Mouse (Mus musculus) kidney, embryonic 16.5 days (tissue): Measurements from ENCODE around the gene Gzf1. TPM values are rescaled to one million over a fixed set of nuclear protein-coding genes. Genes with fewer than 3 reads are reported as not detected.

Experiments
- ATAC-seq: fragments of 200-750 bp; cut with Nextera tagmentation; 2 replicates; pipeline ENCODE4 v1.8.0; 2017; ENCODE audit warnings: moderate TSS enrichment; ENCODE audit not compliant: low FRiP score, low TSS enrichment
- H3K27ac ChIP-seq: fragments of 300-500 bp; sonication (generic); 2 replicates; pipeline ENCODE4 v1.5.1; 2014; ENCODE audit warnings: low read length
- H3K27me3 ChIP-seq: fragments of 300-500 bp; sonication (generic); 2 replicates; pipeline ENCODE4 v1.6.1; 2014; ENCODE audit warnings: low read length, control low read depth, mixed read lengths; ENCODE audit not compliant: insufficient read depth
- H3K36me3 ChIP-seq: fragments of 300-500 bp; sonication (generic); 2 replicates; pipeline ENCODE4 v1.6.1; 2014; ENCODE audit warnings: low read length, control low read depth, mixed read lengths; ENCODE audit not compliant: insufficient read depth
- H3K4me1 ChIP-seq: fragments of 300-500 bp; sonication (generic); 2 replicates; pipeline ENCODE4 v1.6.1; 2014; ENCODE audit warnings: low read length, control low read depth, mixed read lengths; ENCODE audit not compliant: insufficient read depth
- H3K4me2 ChIP-seq: fragments of 300-500 bp; sonication (generic); replicated peaks from 2 replicates; pipeline ENCODE4 v1.6.1; 2014; ENCODE audit warnings: low read depth, low read length
- H3K4me3 ChIP-seq: fragments of 300-500 bp; sonication (generic); 2 replicates; pipeline ENCODE4 v1.5.1; 2014; ENCODE audit warnings: mild to moderate bottlenecking, low read length
- H3K9ac ChIP-seq: fragments of 300-500 bp; sonication (generic); replicated peaks from 2 replicates; pipeline ENCODE4 v1.6.1; 2014; ENCODE audit warnings: low read length
- H3K9me3 ChIP-seq: fragments of 300-500 bp; sonication (generic); 2 replicates; pipeline ENCODE4 v1.6.1; 2016; ENCODE audit warnings: low read length, control low read depth
- WGBS: fragments of 180-500 bp; shearing (Covaris S2); extraction: QIAGEN DNeasy Blood & Tissue Kit; methylation state at CpG from one replicate; pipeline ENCODE4 v1.1.7; 2014; 5-methylcytosine and 5-hydroxymethylcytosine counted together
- polyA plus RNA-seq: library from polyadenylated mRNA; unstranded; fragments of >200 nt; fragmentation: Nextera tagmentation; extraction: Ambion mirVana; gene quantifications from 2 replicates; pipeline ENCODE4 v1.2.1, GENCODE M21; 2015

The Gzf1 gene
- polyA plus RNA-seq, 1 experiment from 2014 or later, result 25.2 TPM

DNA sequence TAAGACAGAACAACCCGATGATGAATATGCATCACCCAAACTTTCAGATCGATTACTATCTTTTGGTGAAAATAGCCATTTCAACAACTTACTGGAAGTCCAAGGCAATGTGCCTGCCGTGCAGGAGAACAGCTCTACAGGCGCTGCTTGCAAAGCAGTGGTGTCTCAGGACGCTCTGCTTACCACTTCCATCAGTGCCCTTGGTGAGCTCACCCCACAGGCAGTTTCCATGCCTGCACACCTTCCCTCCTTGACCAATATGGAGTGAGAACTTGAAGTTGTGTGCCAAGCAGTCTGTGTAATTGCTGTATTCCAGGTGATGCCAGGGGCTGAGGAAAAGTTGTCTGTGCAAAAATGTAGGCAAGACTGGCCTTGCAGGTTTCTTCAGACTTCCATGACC is 10.0 kb downstream of the Gzf1 start:
- peaks cover 60% of the 10 kb centered on the region for H3K36me3 ChIP-seq
- WGBS, result 98% methylated on average over 5 of the region's 5 CpGs

DNA sequence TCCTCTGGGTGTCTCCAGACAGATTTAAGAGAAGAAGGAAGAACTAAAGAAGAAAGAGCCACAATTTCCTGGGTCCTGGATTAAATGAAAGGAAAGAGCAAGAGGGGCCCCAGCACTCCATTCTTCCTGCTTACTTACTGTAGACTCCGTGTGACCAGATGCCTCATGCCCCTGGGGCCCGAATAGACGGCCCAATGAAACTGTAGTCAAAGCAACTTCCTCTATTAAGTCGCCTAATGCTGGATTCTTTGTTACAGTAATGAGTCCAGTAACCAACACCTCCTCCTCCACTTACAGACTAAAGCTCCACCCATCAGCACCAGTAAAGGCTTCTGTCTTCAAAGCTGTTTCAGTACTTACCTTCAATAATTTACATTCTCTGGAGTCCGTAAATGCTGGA is 17.7 kb downstream of the Gzf1 start:
- 60% methylated on average over 5 of the region's 5 CpGs for WGBS
- ATAC-seq, result no peak

More for the DNA sequence above, 10.0 kb downstream of the Gzf1 start:
- Histone ChIP-seq H3K4me1 (no peaks in the 10 kb centered on the region), H3K27me3 (no peaks in the 10 kb centered on the region), H3K9me3 (no peaks in the 10 kb centered on the region), H3K9ac (no peak overlapping the region), H3K4me3 (no peak overlapping the region), H3K27ac (no peak overlapping the region), H3K4me2 (no peak overlapping the region)
- ATAC-seq, result no peak

GRCm38 (mm10) chr2:148706409-148707201 is 25.8 kb downstream of the Gzf1 start:
- WGBS, result 78% methylated on average over 15 of the region's 15 CpGs
- Histone ChIP-seq H3K36me3 (0 out of 2 replicates have a peak, but pooled peaks cover 5% of the 10 kb centered on the region), H3K9ac (no peak overlapping the region), H3K4me3 (no peak overlapping the region), H3K27me3 (no peaks in the 10 kb centered on the region), H3K27ac (no peak overlapping the region), H3K9me3 (no peaks in the 10 kb centered on the region), H3K4me2 (no peak overlapping the region), H3K4me1 (no peaks in the 10 kb centered on the region)
- peak; percentile 46; the same call in 1 of the 2 replicates for ATAC-seq

More for the DNA sequence above, 17.7 kb downstream of the Gzf1 start:
- H3K9me3 ChIP-seq, result no peaks in the 10 kb centered on the region
- H3K4me2 ChIP-seq, result no peak overlapping the region
- no peak overlapping the region for H3K9ac ChIP-seq
- no peaks in the 10 kb centered on the region for H3K27me3 ChIP-seq
- H3K36me3 ChIP-seq, result peaks cover 32% of the 10 kb centered on the region
- H3K27ac ChIP-seq, result no peak overlapping the region
- H3K4me1 ChIP-seq, result no peaks in the 10 kb centered on the region
- no peak overlapping the region for H3K4me3 ChIP-seq

GRCm38 (mm10) chr2:148707202-148707530 is 26.3 kb downstream of the Gzf1 start:
- Histone ChIP-seq H3K4me3 (no peak overlapping the region), H3K36me3 (peaks cover 7% of the 10 kb centered on the region; the same call in 1 of the 2 replicates), H3K27ac (no peak overlapping the region), H3K9ac (no peak overlapping the region), H3K9me3 (no peaks in the 10 kb centered on the region), H3K4me2 (no peak overlapping the region), H3K4me1 (no peaks in the 10 kb centered on the region), H3K27me3 (no peaks in the 10 kb centered on the region)
- WGBS, result 75% methylated on average over 6 of the region's 6 CpGs
- no peak for ATAC-seq

GRCm38 (mm10) chr2:148712326-148712725 is 31.5 kb downstream of the Gzf1 start:
- H3K36me3 ChIP-seq, result peaks cover 4% of the 10 kb centered on the region; the same call in 1 of the 2 replicates
- H3K4me3 ChIP-seq, result no peak overlapping the region
- no peaks in the 10 kb centered on the region for H3K27me3 ChIP-seq
- no peaks in the 10 kb centered on the region for H3K9me3 ChIP-seq
- H3K4me2 ChIP-seq, result no peak overlapping the region
- 86% methylated on average over 3 of the region's 3 CpGs for WGBS
- H3K27ac ChIP-seq, result no peak overlapping the region
- no peak for ATAC-seq
- H3K9ac ChIP-seq, result no peak overlapping the region
- H3K4me1 ChIP-seq, result no peaks in the 10 kb centered on the region

GRCm38 (mm10) chr2:148717072-148717471 is 36.2 kb downstream of the Gzf1 start:
- H3K36me3 ChIP-seq, result peaks cover 3% of the 10 kb centered on the region; the same call in 1 of the 2 replicates
- no peaks in the 10 kb centered on the region for H3K27me3 ChIP-seq
- 55% methylated on average over 2 of the region's 2 CpGs for WGBS
- 0 out of 2 replicates have a peak, but pooled peaks have one; percentile 9 for ATAC-seq
- no peak overlapping the region for H3K4me2 ChIP-seq
- no peaks in the 10 kb centered on the region for H3K9me3 ChIP-seq
- no peak overlapping the region for H3K27ac ChIP-seq
- H3K4me1 ChIP-seq, result no peaks in the 10 kb centered on the region
- H3K4me3 ChIP-seq, result no peak overlapping the region
- no peak overlapping the region for H3K9ac ChIP-seq

- no peak for ATAC-seq
- H3K36me3 ChIP-seq, result no peaks in the 10 kb centered on the region
- H3K9me3 ChIP-seq, result no peaks in the 10 kb centered on the region
- H3K4me1 ChIP-seq, result no peaks in the 10 kb centered on the region
- H3K27me3 ChIP-seq, result no peaks in the 10 kb centered on the region
- H3K9ac ChIP-seq, result no peak overlapping the region
- H3K4me2 ChIP-seq, result no peak overlapping the region
- WGBS, result 51% methylated on average over 2 of the region's 2 CpGs
- no peak overlapping the region for H3K4me3 ChIP-seq
- no peak overlapping the region for H3K27ac ChIP-seq
These were observed 38.6 kb downstream of the Gzf1 start for GRCm38 (mm10) chr2:148719271-148719995.

- Histone ChIP-seq H3K36me3 (0 out of 2 replicates have a peak, but pooled peaks cover 2% of the 10 kb centered on the region), H3K4me2 (peak overlapping the region; percentile 94), H3K4me3 (peak overlapping the region; percentile 66), H3K4me1 (peaks cover 9% of the 10 kb centered on the region), H3K9ac (peak overlapping the region; percentile 82), H3K27me3 (no peaks in the 10 kb centered on the region), H3K27ac (no peak overlapping the region), H3K9me3 (peaks cover 8% of the 10 kb centered on the region; the same call in 1 of the 2 replicates)
- under 1% methylated on average over 35 of the region's 35 CpGs for WGBS
- ATAC-seq, result peak; percentile 83; the same call in 1 of the 2 replicates
These were observed 50.9 kb downstream of the Gzf1 start for GRCm38 (mm10) chr2:148731614-148732326.

DNA sequence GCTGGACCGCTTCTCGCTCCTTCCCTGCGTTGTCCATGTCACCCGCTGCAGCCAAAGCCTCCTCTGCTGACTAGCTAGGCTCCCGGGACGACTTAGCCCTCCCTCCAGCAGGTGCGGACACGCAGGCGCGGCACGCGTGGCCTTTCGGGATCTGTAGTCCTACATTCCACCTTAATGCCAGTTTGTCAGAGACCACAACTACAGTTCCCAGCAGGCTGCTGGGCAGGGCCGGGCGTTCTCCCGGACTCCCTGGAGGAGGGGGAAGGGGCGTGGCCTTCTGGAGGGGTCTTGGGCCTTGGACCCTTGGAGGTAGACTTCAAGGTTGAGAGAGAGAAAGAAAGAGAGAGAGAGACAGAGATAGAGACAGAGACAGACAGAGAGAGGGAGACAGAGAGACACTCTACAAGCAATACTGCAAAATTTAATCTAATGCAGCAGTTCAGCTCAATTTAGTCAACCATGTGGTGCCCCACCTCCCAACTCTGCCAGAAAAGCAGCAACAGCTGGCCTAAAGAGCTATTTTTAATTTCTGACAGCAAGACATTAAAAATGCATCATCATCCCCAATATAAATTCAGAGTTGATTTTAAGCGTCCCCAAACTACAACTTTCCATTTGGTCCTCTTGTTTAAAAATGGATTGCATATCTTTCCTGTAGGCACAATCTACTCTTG is 51.6 kb downstream of the Gzf1 start, which contains the start of gene Napb:
TSS of gene Napb (minus strand) at position 141 of the 674 bp plus-strand sequence.
- Histone ChIP-seq H3K9ac (peak within 1 kb of the TSS; percentile 82), H3K27me3 (no peaks in the 10 kb centered on the region), H3K4me1 (peaks cover 9% of the 10 kb centered on the region), H3K36me3 (0 out of 2 replicates have a peak, but pooled peaks cover 2% of the 10 kb centered on the region), H3K9me3 (peaks cover 8% of the 10 kb centered on the region; the same call in 1 of the 2 replicates), H3K4me3 (peak within 1 kb of the TSS; percentile 66), H3K4me2 (peak within 1 kb of the TSS; percentile 94), H3K27ac (no peak within 1 kb of the TSS)
- peak; percentile 100 for ATAC-seq
- 4% methylated on average over 18 of the region's 18 CpGs for WGBS
